ENCODE assay signal across 23 mouse cellular contexts in genomic region chrX:42165455-42165854, GRCm38 (mm10).
"Had no signal": no experiment of that assay in that cellular context is flagged by ENCODE, and none has a peak within 500 bp of the region (broad histone marks: within the 10 kb centered on the region; RNA-seq: fewer than 3 reads in every experiment).

No protein-coding gene starts in this region.

- DNase-seq: gastrocnemius, adult 2 months; gastrocnemius, postnatal 10 days; gastrocnemius, postnatal 25 days; heart, adult 11 months; heart, adult 2 months; heart, postnatal 10 days; heart, postnatal 4 days; kidney, adult 11 months; kidney, adult 8-10 months; kidney, postnatal 10 days; kidney, postnatal 25 days; kidney, postnatal 4 days; liver had no signal

- H3K27ac ChIP-seq: heart, adult 2 months; heart, embryonic 10.5 days; hindbrain, embryonic 13.5 days; hindbrain, embryonic 15.5 days; hindbrain, postnatal 0 days; layer of hippocampus, adult 2 months; left cerebral cortex, adult 2 months; limb, embryonic 10.5 days; limb, embryonic 12.5 days had no signal

- ATAC-seq: hindbrain, postnatal 0 days; intestine, embryonic 16.5 days had no signal

- H3K9me3 ChIP-seq: heart, embryonic 10.5 days; heart, embryonic 12.5 days; hindbrain, embryonic 13.5 days; hindbrain, embryonic 15.5 days; limb, embryonic 10.5 days; limb, embryonic 12.5 days had no signal

- H3K27me3 ChIP-seq: heart, embryonic 12.5 days; hindbrain, embryonic 13.5 days; hindbrain, embryonic 15.5 days; limb, embryonic 12.5 days had no signal

- H3K9ac ChIP-seq: heart, embryonic 12.5 days; hindbrain, embryonic 13.5 days; hindbrain, embryonic 15.5 days; limb, embryonic 12.5 days had no signal

- H3K36me3 ChIP-seq: heart, embryonic 10.5 days; heart, embryonic 12.5 days; hindbrain, embryonic 13.5 days; hindbrain, embryonic 15.5 days; limb, embryonic 10.5 days; limb, embryonic 12.5 days had no signal

- H3K4me1 ChIP-seq: heart, embryonic 10.5 days; heart, embryonic 12.5 days; hindbrain, embryonic 13.5 days; hindbrain, embryonic 15.5 days; limb, embryonic 10.5 days; limb, embryonic 12.5 days had no signal

- H3K4me3 ChIP-seq: gastrocnemius, adult 2 months; heart, adult 2 months; heart, embryonic 10.5 days; heart, embryonic 12.5 days; hindbrain, embryonic 13.5 days; hindbrain, embryonic 15.5 days; layer of hippocampus, adult 2 months; left cerebral cortex, adult 2 months; limb, embryonic 10.5 days; limb, embryonic 12.5 days had no signal
